Mouse (Mus musculus) bone marrow macrophage, adult 2 months (primary cell): ENCODE results near the gene Chic2.

Experiments
- CTCF ChIP-seq: IDR thresholded peaks from 2 replicates; pipeline ENCODE4 v1.5.1; 2012; ENCODE audit warnings: low read depth, mild to moderate bottlenecking, low read length, moderate library complexity
- POLR2A ChIP-seq: IDR thresholded peaks from 2 replicates; pipeline ENCODE4 v1.6.1; 2012; ENCODE audit warnings: mild to moderate bottlenecking, low read depth, low read length, borderline replicate concordance

DNA sequence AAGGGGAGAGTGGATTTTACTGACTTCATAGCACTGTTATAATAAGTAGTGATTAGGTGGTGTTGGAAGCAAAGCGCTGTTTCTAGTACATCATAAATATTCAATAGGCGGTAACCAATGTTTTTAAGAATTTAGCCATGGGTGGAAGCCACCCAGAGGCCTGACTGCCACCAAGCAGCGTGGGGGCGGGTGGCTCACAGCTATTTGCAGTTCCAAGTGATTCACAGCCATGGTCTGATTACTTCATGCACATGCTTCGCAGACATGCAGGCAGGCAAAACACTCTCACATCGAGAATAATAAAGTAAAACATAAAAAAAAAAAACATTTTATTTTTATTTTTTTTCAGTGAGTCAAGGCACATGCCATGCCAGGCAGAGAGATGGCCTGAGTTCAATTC is 75.2 kb downstream of the Chic2 start:
- TF ChIP-seq POLR2A (no peak), CTCF (no peak)
